Mouse (Mus musculus): ENCODE data around the gene Crlf2.
A peak's percentile ranks its signal among the peaks of the same experiment; 100 is the strongest.

Gene Crlf2

GRCm38 (mm10) chr5:109548712-109549111, 10.1 kb downstream of the Crlf2 start:
- peak in 1 of 2 experiments; percentile 40 for DNase-seq (ENCODE audit: low spot score in 2 of 2)

GRCm38 (mm10) chr5:109547112-109547511, 11.7 kb downstream of the Crlf2 start:
- no peak for DNase-seq (ENCODE audit: low spot score in 2 of 2)

- no peak for DNase-seq (ENCODE audit: low spot score in 2 of 2)
Measured at GRCm38 (mm10) chr5:109509679-109510078, 49.1 kb downstream of the Crlf2 start.

GRCm38 (mm10) chr5:109506729-109507128, 52.1 kb downstream of the Crlf2 start:
- peak in 1 of 2 experiments; percentile 3 for DNase-seq (ENCODE audit: low spot score in 2 of 2)
